Mouse (Mus musculus): ENCODE measurements around the gene Olfr1474. TPM values are rescaled to one million over a fixed set of nuclear protein-coding genes. Genes with fewer than 3 reads are reported as not detected.
"Not testable (repeated sequence)": the region's sequence is repeated elsewhere in the genome, so short reads cannot be mapped to it uniquely, and the experiment has no call there.

Gene Olfr1474
- polyA plus RNA-seq (2012; rRNA removed) = not detected in 2 replicates

DNA sequence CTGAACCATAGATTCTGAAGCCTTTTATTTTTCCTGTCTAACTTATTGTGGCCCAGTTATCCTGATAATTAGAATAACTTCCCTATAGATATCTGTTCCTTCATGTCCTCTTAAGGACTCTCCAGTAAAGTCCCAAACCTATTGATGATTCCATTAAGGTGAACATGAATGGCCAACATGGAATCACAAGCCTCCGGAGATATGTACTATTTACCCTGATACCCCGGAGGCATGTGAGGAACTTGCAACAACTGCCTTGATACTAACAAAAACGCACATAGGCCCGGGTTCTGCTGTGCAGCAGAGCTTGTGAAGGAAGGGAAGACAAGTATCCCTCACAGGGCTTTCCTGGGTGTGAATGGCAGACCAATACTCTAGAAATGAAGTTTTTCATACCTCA, at the start of gene Olfr1474:
TSS of gene Olfr1474 (plus strand) at position 301 of the 400 bp plus-strand sequence.
- not testable (repeated sequence) for DNase-seq (ENCODE audit: extremely low spot score in 1 of 2, low spot score in 1 of 2)

DNA sequence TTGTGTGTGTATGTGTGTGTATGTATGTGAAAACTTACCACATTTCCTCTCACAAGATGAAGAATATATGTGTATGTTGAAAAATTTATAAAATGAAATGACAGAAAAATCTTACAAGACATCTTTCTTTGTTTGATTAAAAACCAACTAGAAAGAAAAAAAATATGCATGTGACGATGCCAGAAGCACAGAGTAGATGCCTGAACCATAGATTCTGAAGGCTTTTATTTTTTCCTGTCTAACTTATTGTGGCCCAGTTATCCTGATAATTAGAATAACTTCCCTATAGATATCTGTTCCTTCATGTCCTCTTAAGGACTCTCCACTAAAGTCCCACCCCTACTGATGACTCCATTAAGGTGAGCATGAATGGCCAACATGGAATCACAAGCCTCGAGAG, 26.3 kb upstream of the Olfr1474 start, which contains the start of gene Olfr1471:
TSS of gene Olfr1471 (plus strand) at position 301 of the 400 bp plus-strand sequence.
- not testable (repeated sequence) for DNase-seq (ENCODE audit: extremely low spot score in 1 of 2, low spot score in 1 of 2)

DNA sequence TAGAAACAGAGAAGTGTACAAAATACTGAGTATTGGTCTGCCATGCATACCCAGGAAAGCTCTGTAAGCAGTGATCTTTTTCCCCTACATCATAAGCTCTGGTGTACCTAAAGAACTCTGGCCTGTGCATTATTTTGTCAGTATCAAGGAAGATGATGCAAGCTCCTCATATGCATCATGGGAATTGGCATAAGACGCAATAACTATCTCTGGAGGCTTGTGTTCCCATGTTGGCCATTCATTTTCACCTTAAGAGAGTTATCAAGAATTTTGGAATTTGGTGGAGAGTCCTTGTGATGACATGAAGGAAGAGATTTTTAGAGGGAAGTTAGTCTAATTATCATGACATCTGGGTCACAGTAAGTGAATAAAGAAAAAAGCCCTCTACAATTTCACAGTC, 13.4 kb upstream of the Olfr1474 start, which contains the start of gene Olfr1472:
TSS of gene Olfr1472 (minus strand) at position 101 of the 400 bp plus-strand sequence.
- no peak for DNase-seq (ENCODE audit: extremely low spot score in 1 of 2, low spot score in 1 of 2)

DNA sequence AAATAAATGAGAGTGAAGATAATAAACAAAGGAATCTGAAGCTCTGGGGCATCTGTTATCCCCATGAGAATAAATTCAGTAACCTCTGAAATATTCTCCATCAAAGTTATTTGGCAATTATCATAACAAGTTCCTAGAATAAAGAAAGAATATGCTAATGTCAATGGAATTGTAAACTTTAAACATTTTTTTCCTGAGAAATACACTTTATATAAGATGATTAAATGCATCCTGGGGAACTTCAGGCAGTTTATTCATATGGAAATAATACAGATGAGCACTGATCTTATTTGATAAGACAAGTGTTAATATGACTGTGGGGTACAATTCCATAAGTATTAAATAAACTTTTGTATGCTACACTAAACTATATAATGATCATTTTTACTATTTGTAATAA, 10.7 kb downstream of the Olfr1474 start, which contains the start of gene Olfr1475:
TSS of gene Olfr1475 (minus strand) at position 101 of the 400 bp plus-strand sequence.
- no peak for DNase-seq (ENCODE audit: extremely low spot score in 1 of 2, low spot score in 1 of 2)

DNA sequence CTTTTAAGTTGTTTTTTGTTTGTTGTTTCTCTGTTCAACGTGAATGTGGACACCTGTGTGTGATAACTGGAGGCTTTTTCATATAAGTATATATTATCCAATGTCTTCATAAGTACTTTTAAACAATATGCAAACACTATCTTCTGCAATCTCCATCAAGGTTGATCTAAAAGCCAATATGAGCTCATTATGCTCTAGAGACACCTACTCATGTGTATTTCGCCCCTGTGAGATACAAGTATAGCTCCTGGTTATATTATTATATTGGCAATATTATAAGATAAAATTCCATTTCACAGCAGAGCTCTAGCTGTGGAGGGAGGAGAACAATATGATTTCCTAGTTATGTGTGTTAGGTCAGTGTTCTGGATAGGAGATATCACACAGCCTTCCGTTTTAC, 30.9 kb downstream of the Olfr1474 start, which contains the start of gene Olfr1477:
TSS of gene Olfr1477 (plus strand) at position 301 of the 400 bp plus-strand sequence.
- DNase-seq (ENCODE audit: extremely low spot score in 1 of 2, low spot score in 1 of 2) = no peak

Other genes starting within 250 kb of the Olfr1474 start
- gene Olfr1463, start 238.2 kb upstream of the Olfr1474 start, polyA plus RNA-seq (2012; rRNA removed) = 0.08 and 0.10 TPM in 2 replicates
- gene Olfr1465, start 154.0 kb upstream of the Olfr1474 start, polyA plus RNA-seq (2012; rRNA removed) = not detected in 2 replicates
- gene Olfr1466, start 130.7 kb upstream of the Olfr1474 start, polyA plus RNA-seq (2012; rRNA removed) = not detected in 2 replicates
- gene Olfr1467, start 107.3 kb upstream of the Olfr1474 start, polyA plus RNA-seq (2012; rRNA removed) = not detected in 2 replicates
- not detected in 2 replicates for gene Olfr1469, start 61.7 kb upstream of the Olfr1474 start, polyA plus RNA-seq (2012; rRNA removed)
- gene Olfr1471, start 26.2 kb upstream of the Olfr1474 start, polyA plus RNA-seq (2012; rRNA removed) = not detected in 2 replicates
- gene Olfr1472, start 13.5 kb upstream of the Olfr1474 start, polyA plus RNA-seq (2012; rRNA removed) = not detected in 2 replicates
- not detected in 2 replicates for gene Olfr1475, start 10.6 kb downstream of the Olfr1474 start, polyA plus RNA-seq (2012; rRNA removed)
- gene Olfr1477, start 31.0 kb downstream of the Olfr1474 start, polyA plus RNA-seq (2012; rRNA removed) = 0.02 TPM in 1 of 2 replicates, not detected in the other
- not detected in 2 replicates for gene Olfr1480, start 58.3 kb downstream of the Olfr1474 start, polyA plus RNA-seq (2012; rRNA removed)
- gene Olfr1484, start 113.9 kb downstream of the Olfr1474 start, polyA plus RNA-seq (2012; rRNA removed) = not detected in 2 replicates
- gene Olfr1487, start 147.8 kb downstream of the Olfr1474 start, polyA plus RNA-seq (2012; rRNA removed) = not detected in 2 replicates
- not detected in 2 replicates for gene Olfr1489, start 162.1 kb downstream of the Olfr1474 start, polyA plus RNA-seq (2012; rRNA removed)
- gene Olfr1490, start 181.5 kb downstream of the Olfr1474 start, polyA plus RNA-seq (2012; rRNA removed) = not detected in 2 replicates
- 0.11 TPM in 1 of 2 replicates, not detected in the other for gene Olfr1491, start 227.7 kb downstream of the Olfr1474 start, polyA plus RNA-seq (2012; rRNA removed)

Data from frontal cortex, adult 2 months (tissue).